Mouse (Mus musculus) liver, adult 2 months (tissue): ENCODE data around the gene Btnl9.
"Not testable (repeated sequence)": the region's sequence is repeated elsewhere in the genome, so short reads cannot be mapped to it uniquely, and the experiment has no call there.

Experiments used
- CTCF ChIP-seq: fragments of 200-500 bp; IDR thresholded peaks from 2 replicates; pipeline ENCODE4 v1.5.1; 2011; ENCODE audit warnings: low read depth, low read length, control low read depth
- POLR2A ChIP-seq: fragments of 200-500 bp; IDR thresholded peaks from 2 replicates; pipeline ENCODE4 v1.6.1; 2011; ENCODE audit warnings: low read length, control low read depth; ENCODE audit not compliant: insufficient read depth; ENCODE audit errors: extremely low read depth

GRCm38 (mm10) chr11:49194771-49195170 lies 7.8 kb upstream of the Btnl9 start:
- not testable (repeated sequence) for TF ChIP-seq CTCF, POLR2A
